Mouse (Mus musculus) gastrocnemius, adult 8-10 months (tissue): ENCODE measurements around the gene Dek. TPM values are rescaled to one million over a fixed set of nuclear protein-coding genes. Genes with fewer than 3 reads are reported as not detected.

Experiments used
- DNase-seq, 2 experiments: peaks; one replicate each; pipeline ENCODE4 v3.0.0; 2022; ENCODE audit warnings: low spot score in 2 of 2
- total RNA-seq, 4 experiments: library from RNA; stranded (reverse); gene quantifications; 2 replicates each; pipeline ENCODE4 v1.2.4; 2022

Dek gene
- total RNA-seq, 4 experiments from 2014 or later: 30.6 to 39.9 (median 36.6) TPM

- DNase-seq: no peak
Observed at GRCm38 (mm10) chr13:47111185-47111584, 5.2 kb upstream of the Dek start.

DNA sequence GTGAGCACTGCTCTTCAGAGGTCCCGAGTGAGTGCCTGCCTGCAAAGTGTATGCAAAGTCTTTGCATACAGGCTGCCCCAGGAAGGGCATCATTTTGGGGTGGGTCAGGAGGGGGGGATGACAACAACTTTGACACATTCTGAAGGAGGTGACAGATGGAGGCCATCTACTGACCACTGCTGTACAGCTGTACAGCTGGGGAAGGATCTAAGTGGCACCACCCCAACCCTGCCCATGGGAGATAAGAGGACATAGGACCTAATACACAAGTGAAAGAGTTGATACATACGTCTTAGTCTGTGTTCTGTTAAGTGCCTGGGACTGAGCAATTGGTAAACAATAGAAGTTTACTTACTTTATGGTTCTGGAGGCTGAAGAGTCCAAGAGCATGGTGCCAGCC, 3.2 kb upstream of the Dek start:
- no peak for DNase-seq

GRCm38 (mm10) chr13:47106580-47106888, 533 bp upstream of the Dek start:
- DNase-seq: no peak

DNA sequence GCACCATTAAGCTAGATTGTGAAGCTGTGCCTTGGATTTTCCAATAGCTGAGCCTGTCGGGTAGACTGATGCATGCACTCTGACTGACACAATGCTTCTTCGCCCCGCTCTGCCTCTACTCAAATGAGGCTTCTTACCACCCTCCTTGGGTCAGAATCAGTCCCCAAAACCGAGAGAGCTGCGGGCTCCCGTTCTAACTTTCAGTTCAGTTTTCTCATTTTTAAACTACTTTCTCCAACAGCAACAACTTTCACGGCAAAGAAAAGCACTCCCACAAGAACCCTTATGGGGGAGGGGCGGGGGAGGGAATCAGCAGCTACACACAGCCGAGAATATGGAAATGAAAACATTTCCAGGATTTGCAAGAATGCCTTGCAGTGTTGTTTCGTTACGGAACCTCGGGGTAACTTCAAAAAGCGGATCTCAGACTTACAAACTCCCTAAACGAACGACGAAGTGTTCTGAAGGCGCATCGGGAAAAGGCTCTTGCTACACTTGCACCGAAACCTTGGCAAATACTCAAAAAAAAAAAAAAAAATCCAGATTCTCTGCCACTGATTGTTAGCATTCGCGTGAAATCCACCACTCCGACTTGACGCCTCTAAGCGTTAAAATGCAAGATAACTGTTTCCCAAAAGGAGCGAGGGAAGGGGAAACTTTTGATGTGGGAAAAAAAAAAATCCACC, 1.0 kb downstream of the Dek start:
- no peak for DNase-seq

DNA sequence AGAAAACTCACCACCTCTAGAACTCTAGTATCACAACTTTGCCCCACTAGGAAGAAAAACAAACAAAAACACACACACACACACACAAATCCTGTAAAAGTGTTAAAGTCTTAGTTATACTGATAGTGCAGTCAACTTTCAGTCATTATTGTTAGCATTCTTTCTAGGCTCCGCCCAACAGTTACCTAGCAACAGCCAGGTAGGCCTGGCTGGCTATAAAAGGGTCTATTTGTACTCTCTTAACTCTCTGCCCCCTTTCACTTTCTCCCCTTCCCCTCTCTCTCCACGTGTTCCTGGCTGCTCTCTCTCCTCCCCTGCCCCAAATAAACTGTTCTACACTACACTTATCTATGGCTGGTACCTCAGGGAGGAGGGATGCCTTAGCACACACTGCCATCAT, 1.9 kb downstream of the Dek start:
- no peak for DNase-seq

DNA sequence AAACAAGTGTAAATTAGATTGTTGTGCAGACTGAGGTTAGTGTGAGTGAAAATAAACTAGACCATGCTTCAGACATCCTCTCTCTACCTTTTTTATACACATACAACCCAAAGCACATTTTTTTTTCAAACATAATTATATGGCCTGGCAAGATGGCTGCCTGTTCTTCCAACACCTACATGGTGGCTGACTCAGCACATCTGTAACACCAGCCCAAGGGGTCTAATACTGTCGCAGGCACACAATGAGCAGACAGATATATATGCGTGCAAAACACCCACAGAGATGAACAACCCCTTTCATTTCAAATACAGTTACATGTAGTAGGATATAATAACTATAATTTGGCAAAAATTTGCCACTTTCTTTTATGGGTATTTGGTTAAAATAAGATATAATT, 5.4 kb downstream of the Dek start:
- DNase-seq: no peak

GRCm38 (mm10) chr13:47099265-47099664, 6.7 kb downstream of the Dek start:
- DNase-seq: no peak

DNA sequence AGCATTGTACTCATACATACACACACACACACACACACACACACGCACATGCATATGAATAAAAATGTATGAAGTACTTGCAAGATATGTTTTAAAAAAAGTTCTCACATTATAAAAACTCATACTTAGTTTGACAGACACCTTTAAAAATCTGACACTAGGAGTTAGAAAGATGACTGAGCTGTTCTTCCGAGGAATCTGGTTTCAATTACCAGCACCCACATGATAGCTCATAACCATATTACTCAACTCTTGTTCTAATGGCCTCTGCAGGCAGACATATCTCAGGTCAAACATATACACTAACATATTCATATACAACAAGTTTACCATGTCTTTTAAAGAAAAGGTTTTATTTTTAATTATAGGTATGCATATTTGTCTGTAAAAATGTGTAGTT, 9.4 kb downstream of the Dek start:
- no peak for DNase-seq

- no peak for DNase-seq
Observed at GRCm38 (mm10) chr13:47093791-47094190, 12.2 kb downstream of the Dek start.

DNA sequence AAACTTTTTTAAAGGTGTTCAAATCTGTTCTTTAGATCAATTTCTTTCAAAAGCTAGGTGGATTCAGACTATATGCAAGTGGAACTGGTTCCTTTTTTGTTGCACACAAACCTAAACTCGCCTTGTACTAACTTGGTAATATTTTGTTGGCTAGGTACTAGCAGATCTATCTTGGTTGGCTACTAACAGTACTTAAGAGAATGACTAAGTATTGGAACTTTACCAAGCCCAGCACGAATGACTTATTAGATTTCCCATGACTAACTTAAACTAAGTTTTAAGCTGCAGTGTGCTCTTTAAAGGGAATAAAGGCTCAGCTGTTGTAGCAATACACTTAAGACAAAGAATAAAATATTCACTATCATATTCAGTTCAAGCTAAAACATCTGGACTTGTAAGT, 16.7 kb downstream of the Dek start:
- DNase-seq: no peak

DNA sequence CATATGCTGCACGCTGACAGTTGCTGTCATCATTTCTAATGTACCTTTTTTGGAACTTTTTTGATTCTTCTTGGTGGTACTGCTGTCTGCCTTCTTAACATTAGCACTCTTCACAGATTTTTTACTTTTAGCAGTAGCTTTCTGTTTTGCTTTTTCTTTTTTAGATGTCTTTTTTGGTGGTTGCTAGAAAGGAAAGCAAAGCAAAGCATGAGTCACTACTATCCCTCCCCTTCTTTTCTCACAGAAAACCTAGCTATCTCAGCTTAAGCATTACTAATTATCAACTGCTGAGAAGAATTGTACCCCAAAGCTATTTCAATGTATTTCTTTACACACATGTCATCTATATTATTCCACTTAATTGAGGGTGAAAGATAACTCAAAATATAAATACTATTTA, 17.6 kb downstream of the Dek start:
- DNase-seq: no peak

GRCm38 (mm10) chr13:47080905-47081505, 25.0 kb downstream of the Dek start:
- DNase-seq: no peak

DNA sequence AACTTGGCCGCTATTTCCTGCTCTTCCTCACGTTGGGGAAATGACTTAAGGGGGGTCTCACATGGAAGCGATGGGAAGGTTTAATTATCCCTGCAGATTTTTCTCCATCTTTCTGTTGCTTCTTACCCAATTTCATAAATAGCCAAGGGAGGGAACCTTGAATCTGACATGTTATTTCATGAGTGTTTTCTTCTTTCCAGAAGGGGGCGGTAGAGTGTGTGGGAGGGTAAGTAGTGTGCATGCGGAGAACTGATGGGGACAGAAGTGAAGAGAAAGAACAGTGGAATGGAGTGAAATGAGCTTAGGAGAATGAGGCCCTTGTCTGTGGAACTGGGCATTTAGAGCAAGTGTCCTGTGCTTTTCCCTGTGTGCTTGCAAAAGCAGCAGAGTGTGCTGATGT, 27.2 kb downstream of the Dek start:
- DNase-seq: no peak

DNA sequence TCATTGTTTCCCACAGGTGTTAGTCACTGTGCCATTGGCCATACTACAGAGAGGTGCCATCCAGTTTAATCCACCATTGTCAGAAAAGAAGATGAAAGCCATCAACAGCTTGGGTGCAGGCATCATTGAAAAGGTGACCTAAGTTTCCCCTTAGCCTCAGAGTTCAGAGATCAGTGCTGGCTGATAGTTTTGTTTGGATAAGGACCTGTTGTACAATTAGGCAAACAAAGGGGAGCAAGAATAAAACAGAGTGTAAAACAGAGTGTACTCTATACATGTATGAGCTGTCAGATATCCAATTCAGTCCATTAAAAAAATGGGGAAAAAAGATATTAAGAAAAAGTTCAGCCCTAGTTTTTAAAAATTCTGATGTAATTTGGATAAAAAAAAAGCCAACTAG, 28.6 kb downstream of the Dek start:
- DNase-seq: no peak

DNA sequence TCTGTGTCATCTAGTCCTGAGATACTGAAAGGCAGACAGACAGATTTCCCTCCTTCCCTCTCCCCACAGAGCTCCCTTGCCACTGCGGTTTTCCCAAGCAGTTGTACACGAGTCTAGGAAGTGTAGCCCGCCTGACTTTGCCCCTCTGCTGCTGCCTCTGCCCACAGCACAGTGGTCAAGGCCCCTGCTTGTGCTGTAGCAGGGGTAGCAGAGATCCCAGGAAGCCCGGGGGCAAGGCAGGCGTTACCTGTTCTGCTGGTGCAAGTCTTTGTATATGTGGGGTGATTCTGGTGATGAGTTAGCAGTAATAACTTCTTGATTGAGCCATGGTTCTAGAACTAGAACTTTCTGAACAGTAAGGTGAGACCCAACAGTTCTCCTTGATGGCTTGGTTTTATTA, 29.8 kb downstream of the Dek start:
- DNase-seq: no peak

DNA sequence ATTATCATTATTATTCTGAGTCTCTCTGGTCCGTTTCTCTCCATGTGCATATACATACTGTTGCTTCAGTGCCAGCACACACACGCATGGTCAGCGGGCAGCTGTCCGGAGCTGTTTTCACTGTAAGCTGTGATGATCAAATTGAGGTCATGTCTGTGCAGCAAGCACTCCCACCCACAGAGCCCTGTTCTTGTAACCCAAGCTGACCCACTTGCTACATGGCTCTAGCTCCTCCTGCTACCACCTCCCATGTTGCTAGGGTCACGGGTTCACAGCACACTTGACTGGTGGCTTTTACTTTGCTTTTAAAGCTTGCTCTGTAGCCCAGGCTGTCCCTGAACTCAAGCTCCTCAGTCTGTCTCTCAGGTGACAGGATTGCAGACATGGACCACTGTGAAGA, 33.5 kb downstream of the Dek start:
- DNase-seq: no peak

GRCm38 (mm10) chr13:47071871-47072270, 34.1 kb downstream of the Dek start:
- no peak for DNase-seq

- DNase-seq: no peak
Observed at GRCm38 (mm10) chr13:47070329-47071080, 35.5 kb downstream of the Dek start.

- no peak for DNase-seq
Observed at GRCm38 (mm10) chr13:47067001-47067400, 39.0 kb downstream of the Dek start.

DNA sequence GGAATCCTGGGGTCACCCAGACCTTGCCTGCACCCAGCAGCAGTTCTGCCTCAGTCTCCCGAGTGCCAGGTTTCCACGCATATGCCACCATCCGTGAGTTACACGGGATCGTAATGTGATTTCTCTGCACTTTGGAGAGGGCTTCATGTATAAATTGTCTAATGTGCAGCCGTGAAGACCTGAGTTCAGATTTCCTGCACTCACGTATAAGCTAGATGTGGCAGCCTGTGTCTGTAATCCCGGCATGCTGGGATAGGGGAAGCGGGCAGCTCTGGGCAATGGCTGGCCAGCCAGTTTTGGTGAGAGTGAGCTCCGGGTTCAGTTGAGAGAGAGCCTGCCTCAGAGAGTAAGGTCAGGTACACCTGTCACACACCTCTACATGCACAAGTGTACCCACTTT, 39.5 kb downstream of the Dek start:
- no peak for DNase-seq

GRCm38 (mm10) chr13:47063985-47064760, 41.8 kb downstream of the Dek start:
- no peak for DNase-seq

DNA sequence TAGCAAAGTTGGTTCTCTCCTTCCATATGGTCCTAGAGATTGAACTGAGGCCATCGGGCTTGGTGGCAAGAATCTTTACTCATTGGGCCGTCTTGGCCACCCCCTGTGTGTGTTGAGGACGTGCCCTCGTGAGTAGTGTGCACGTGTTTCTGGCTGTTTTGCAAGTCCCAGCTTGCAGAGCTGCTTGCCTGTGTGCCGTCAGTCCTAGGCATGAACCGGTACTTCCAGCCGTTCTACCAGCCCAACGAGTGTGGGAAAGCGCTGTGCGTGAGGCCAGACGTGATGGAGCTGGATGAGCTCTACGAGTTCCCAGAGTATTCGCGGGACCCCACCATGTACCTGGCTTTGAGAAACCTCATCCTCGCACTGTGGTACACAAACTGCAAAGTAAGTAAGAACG, 43.2 kb downstream of the Dek start:
- DNase-seq: no peak
